Mouse (Mus musculus): ENCODE measurements around the gene P2ry2.

GRCm38 (mm10) chr7:101026836-101027235, 14.2 kb upstream of the P2ry2 start:
- TF ChIP-seq POLR2A (IDR thresholded peaks at IDR 0.05; ENCODE audit: low read depth, low read length) (no peak), MAX (IDR thresholded peaks at IDR 0.05; ENCODE audit: low read length) (no peak), ELF1 (IDR thresholded peaks at IDR 0.05; ENCODE audit: low read depth, low read length) (no peak), USF2 (conservative IDR thresholded peaks at IDR 0.05; ENCODE audit: low read depth, low read length) (no peak)
